Mouse (Mus musculus) myocyte (in vitro differentiated cells): Measurements from ENCODE around the gene Plk3.

ENCODE experiments used
- CEBPB ChIP-seq: IDR thresholded peaks from 2 replicates; pipeline ENCODE4 v1.6.1; 2011; ENCODE audit warnings: mild to moderate bottlenecking, moderate library complexity; ENCODE audit not compliant: poor library complexity, insufficient read depth, severe bottlenecking
- E2F4 ChIP-seq: IDR thresholded peaks from one replicate; pipeline ENCODE4 v1.6.1; 2011; ENCODE audit warnings: mild to moderate bottlenecking, control low read depth, moderate library complexity; ENCODE audit not compliant: insufficient read depth
- MAX ChIP-seq: IDR thresholded peaks from one replicate; pipeline ENCODE4 v1.6.1; 2011; ENCODE audit warnings: low read depth, mild to moderate bottlenecking, control low read depth
- MYOD1 ChIP-seq, 3 experiments: IDR thresholded peaks; one replicate each; pipeline ENCODE4 v1.6.1; 2011; ENCODE audit warnings: control low read depth in 2 of 3, low read depth in 2 of 3, mild to moderate bottlenecking in 2 of 3, moderate library complexity in 1 of 3; ENCODE audit not compliant: insufficient read length in 2 of 3, control insufficient read depth in 1 of 3
- MYOG ChIP-seq, 3 experiments: IDR thresholded peaks; one replicate each; pipeline ENCODE4 v1.6.1; 2011; ENCODE audit warnings: control low read depth in 2 of 3, low read depth in 2 of 3, mild to moderate bottlenecking in 2 of 3; ENCODE audit not compliant: insufficient read length in 2 of 3, control insufficient read depth in 1 of 3, insufficient read depth in 1 of 3
- POLR2A ChIP-seq: IDR thresholded peaks from one replicate; pipeline ENCODE4 v1.6.1; 2011; ENCODE audit warnings: low read depth, mild to moderate bottlenecking, control low read depth, moderate library complexity; ENCODE audit not compliant: insufficient read length
- POLR2AphosphoS2 ChIP-seq: IDR thresholded peaks from one replicate; pipeline ENCODE4 v1.6.1; 2011; ENCODE audit warnings: low read depth, control low read depth; ENCODE audit not compliant: insufficient read length
- REST ChIP-seq: IDR thresholded peaks from one replicate; pipeline ENCODE4 v1.6.1; 2011; ENCODE audit warnings: mild to moderate bottlenecking, control low read depth, moderate library complexity; ENCODE audit not compliant: insufficient read depth, insufficient read length
- TCF12 ChIP-seq: IDR thresholded peaks from one replicate; pipeline ENCODE4 v1.6.1; 2011; ENCODE audit warnings: mild to moderate bottlenecking, control low read depth; ENCODE audit not compliant: poor library complexity, insufficient read depth, severe bottlenecking
- USF1 ChIP-seq: IDR thresholded peaks from one replicate; pipeline ENCODE4 v1.6.1; 2011; ENCODE audit warnings: low read depth, mild to moderate bottlenecking, control low read depth, moderate library complexity

DNA sequence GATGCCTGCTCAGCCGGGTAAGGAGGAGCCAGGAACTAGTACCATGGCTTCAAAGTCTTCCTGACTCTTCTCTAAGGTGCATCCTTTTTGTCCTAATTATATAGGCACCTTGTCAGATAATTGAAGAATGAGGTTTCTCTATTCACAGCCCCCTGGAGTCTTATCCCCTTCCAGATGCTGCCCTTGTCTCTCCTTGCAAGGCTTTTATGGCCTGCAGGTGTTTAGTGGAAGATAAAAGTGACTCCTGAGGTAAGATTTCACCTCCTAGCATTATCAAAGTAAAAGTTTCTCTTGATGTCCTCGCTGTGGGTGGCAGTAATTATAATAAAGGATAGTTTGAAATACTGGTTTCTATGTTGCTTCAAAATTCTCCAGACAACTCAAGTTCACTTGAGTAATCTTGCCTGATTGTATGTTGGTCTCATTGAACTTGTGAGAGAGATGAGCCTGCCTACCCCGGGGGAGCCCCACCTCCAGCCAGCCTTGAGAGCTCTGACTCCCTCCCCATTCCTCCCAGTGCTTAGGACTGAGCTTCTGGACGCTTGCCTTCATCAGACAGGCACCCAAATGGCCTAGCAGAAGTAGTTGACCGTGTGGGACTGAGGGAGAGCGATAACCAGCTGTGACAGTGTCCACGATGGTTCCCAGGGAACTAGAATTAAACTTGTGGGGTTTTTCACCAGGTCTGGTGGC lies 45.7 kb downstream of the Plk3 start:
- TF ChIP-seq MAX, result no peak
- TF ChIP-seq POLR2A, result no peak
- no peak for TF ChIP-seq TCF12
- TF ChIP-seq POLR2AphosphoS2, result no peak
- TF ChIP-seq E2F4, result no peak
- TF ChIP-seq MYOG (IDR thresholded peaks at IDR 0.05; ENCODE audit: control insufficient read depth in 1 of 3, insufficient read depth in 1 of 3, insufficient read length in 2 of 3, low read depth in 2 of 3), result no peak
- no peak for TF ChIP-seq CEBPB
- no peak for TF ChIP-seq MYOD1 (IDR thresholded peaks at IDR 0.05; ENCODE audit: control insufficient read depth in 1 of 3, insufficient read length in 2 of 3, low read depth in 2 of 3)
- no peak for TF ChIP-seq USF1
- no peak for TF ChIP-seq REST
